Mouse (Mus musculus): ENCODE data around the gene Nebl.

Nebl gene

GRCm38 (mm10) chr2:17515686-17516085 lies 215.6 kb downstream of the Nebl start:
- no peak for DNase-seq (ENCODE audit: low spot score)

DNA sequence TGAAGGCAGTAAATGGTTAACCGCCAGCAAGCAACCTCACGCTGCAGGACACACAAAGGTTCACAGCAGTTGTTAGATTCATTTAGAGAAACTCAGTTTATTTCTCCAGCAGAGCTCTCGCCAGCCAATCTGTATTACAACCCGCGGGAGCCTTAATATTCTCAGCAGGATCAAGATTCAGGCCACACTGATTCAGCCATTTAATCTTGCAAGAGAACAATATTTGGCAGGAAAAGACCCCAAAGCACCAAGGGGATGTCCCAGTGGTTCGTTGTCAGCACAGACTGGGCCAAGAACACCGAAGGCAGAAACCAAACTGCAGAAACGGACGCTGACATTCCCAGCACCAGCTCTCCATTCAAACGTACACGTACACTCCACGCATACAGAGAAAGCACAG lies 216.5 kb downstream of the Nebl start:
- no peak for DNase-seq (ENCODE audit: low spot score)

- no peak for DNase-seq (ENCODE audit: low spot score)
Measured at GRCm38 (mm10) chr2:17509942-17510341, 221.3 kb downstream of the Nebl start.

DNA sequence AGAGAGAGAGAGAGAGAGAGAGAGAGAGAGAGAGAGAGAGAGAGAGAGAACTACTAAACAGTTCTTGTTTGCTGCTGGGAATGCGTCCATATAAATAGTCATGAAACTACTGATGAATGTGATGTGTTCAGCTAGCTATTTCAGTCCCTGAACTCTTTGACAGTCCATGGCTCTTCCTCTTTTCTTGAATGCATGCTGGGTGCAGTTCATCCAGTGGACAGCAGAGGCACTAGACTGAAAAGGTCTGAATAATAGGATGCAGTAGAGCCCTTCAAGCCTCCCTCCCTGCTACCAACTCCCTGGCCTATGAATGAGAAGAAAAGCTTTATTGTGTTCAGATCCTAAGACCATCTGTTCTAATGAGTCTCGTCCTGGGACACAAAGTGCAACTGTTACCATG lies 223.9 kb downstream of the Nebl start:
- no peak for DNase-seq (ENCODE audit: low spot score)

DNA sequence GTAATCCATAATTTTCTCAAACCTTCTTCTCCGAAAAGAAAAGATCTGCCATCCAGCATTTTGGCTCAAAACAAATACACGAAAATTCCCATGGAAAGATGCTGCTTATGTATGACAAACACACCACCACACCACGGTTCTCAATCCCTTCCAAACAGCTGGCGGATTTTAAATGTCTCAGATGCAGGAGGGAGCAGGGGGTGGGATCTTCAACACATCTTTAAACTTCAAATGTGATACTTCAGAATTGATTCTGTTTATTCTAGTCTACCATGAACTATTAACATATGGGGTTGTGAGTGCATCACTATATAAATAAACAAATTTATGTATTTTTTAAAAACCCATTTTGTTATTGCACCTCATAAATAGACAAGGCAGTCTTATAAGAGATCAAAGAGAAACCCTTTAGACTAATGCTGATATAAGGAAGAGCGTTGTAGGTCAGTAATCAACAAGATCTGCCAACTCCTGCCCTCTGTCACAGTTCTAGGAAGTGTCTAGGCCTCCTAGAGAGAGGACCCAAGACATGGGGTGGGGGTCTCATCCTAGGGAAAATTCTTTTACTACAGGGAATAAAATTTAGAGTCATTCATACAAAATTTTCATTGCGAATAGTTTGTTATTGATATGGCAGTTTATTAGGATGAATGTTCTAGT lies 227.0 kb downstream of the Nebl start:
- no peak for DNase-seq (ENCODE audit: low spot score)

DNA sequence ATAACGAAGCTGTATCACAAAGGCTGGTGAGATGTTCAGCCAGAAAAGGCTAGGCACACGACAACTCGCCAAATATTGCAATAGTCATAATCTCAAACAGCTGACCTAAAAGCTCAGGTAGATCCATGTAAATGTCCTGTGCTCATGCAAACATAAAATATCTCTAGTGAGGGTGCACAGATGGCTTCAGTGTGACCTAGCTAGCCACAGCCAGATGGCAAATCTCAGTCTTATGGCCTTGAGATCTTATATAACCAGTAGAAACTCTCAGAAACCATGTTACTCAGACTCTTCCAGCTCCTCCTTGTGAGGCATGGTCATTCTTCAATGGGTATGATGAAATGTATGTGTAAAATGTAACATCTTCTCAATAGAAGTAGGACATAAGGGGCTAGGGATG lies 230.2 kb downstream of the Nebl start:
- DNase-seq (ENCODE audit: low spot score): no peak

- no peak for DNase-seq (ENCODE audit: low spot score)
Measured at GRCm38 (mm10) chr2:17465517-17466174, 265.6 kb downstream of the Nebl start.

DNA sequence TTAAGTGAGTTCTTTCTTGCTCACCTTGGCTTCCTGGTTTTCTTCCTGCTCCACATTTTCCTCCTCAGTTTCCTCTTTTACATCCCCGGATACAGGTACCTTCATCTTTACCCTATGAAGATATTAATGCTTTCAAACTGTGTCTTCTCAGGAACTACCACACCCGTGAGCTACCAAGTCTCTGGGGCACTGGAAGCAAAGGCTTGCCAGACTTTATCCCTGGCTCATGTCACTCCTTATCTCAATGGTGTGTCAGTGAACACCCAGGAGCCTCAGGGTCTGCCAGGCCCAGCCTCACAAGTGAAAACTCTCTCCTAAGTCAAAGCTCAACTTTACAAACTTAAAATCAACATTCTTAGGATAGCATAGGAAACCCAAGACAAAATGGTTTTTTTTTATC lies 270.8 kb downstream of the Nebl start:
- no peak for DNase-seq (ENCODE audit: low spot score)

DNA sequence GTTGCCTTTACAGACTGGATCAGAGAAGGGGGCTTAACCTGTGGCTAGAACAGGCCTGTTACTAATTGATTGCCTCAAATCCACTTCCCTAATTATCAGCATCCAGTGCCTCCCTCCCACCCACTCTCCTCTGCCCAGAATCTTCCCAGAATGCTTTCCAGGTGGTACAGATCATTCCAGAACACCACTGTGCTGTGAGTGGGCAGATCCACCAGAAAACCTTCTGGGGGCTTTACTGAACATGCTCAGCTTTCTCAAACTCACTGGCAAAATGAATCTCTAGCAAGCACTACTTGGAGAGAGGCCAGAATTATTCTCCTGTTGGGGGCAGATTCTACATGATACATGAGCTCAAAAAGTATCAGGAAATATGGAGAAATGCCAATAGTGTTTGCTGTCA lies 277.6 kb downstream of the Nebl start:
- DNase-seq (ENCODE audit: low spot score): no peak

DNA sequence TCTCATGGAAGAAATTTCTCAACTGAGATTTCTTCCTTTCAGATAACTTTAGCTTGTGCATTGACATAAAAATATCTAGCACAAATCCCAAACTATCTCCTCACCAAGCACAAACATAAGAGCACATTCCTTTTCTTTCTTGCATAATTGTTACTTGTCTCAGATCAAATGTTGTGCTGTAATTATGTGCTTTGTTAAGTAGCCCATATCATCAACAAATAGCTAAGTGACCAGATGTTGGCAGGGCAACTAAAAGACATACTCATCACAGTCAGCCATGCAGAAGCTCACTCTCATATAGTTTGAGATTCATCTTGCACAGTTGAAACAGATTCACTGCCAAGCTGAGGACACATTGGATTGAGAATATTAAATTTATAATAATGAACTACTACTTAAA lies 282.9 kb downstream of the Nebl start:
- no peak for DNase-seq (ENCODE audit: low spot score)

GRCm38 (mm10) chr2:17443581-17443980 lies 287.7 kb downstream of the Nebl start:
- DNase-seq (ENCODE audit: low spot score): peak; percentile 22

DNA sequence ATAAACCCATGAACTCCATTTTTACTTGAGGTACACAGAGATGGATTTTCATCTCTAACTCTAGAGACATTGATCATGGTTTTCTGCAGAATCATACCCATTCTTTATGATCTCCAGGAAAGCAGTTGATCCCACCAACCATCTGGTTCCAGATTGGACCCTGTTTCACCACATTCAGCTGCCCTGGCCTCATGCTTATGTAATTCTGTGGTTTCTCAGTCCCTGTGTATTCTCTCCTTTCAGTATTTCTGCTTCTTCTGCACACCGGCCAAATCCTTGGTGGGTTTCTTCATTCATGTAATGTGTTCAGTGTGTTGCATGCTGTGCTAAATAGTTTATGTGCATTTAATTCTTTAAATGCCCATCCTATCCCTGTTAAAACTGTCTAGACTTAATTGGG lies 292.9 kb downstream of the Nebl start:
- no peak for DNase-seq (ENCODE audit: low spot score)

DNA sequence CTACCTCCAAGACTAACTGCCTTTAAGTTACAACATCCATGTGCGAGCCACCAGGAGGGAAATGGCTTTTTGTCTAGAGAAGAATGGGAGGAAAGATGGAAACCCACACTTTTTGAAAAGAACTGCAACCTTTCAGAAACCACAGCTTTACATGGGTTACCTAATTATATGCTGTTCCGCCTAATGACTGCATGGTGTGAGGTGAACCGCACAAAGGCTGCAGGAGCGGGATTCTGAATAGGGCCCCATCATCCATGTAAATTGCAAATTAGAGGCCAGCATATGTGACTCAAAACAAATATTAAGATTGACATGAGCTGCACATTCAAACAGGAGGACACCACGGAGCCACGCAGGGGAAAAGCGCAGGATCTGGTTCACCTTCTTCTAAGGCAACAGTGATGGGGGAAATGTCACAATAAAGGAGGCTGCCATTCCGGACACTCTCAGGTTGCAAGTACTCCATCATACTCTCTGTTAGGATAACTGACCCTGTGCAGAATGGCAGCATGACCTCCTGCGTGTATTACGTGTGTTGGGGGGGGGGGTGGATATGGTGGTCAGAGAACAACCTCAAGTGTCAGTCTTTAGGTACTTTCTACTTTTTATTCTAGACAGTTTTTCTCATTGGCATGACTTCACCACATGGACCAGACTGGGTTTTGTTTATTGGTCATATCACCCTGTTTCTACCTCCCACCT lies 294.4 kb downstream of the Nebl start:
- DNase-seq (ENCODE audit: low spot score): no peak

DNA sequence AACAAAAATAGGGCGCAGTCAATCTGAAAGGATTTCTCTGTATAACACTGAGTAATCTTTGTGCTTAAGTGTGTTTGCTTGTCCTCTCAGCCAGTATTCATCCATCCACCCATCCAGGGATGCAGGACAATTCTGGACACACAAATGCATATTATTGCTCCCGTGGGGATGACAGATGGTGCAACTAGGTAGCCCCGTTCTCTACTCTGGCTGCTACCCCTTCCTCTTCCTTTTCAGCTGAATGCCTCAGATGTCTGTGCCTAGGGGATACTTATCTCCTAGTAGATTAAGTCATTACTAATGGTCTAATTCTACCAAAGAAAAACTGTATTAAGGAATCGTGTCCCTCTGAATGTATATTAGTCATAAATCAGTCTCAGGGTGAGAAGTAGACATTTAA lies 296.0 kb downstream of the Nebl start:
- no peak for DNase-seq (ENCODE audit: low spot score)

DNA sequence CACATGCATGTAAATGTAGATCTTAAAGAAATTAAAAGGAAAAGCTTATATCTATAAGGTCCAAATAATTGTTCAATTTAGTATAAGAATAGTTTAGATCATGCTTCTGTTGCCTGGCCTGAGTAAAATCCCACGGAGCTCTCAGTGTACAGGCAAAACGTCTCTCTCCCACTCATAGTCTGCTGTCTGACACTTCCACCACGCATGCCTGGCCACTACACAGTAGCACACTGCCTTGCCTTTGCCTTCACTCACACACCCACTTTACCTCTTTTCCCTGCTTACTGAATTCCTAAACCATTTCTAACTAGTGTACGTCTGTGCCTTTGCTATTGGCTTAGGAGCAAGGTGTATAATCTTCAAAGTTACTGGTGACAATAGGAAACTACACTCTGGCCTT lies 302.2 kb downstream of the Nebl start:
- DNase-seq (ENCODE audit: low spot score): no peak

DNA sequence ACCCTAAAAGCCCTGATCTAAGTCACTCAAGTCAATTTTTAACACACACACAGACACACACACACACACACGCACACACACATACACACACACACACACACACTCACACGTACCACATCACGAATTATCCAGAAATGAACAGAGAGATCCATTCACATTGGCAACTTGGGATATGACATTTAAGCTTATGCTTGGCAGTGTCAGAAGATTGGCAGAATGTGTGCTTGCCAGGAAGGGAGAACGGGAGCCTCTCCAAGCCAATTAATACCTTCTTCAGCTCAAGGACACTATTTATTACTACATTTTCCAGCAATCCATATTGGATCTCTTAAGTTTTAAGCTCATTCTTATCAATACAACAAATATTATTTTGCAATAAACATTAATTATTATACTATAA lies 303.1 kb downstream of the Nebl start:
- DNase-seq (ENCODE audit: low spot score): no peak

GRCm38 (mm10) chr2:17422967-17423366 lies 308.3 kb downstream of the Nebl start:
- DNase-seq (ENCODE audit: low spot score): peak; percentile 16

GRCm38 (mm10) chr2:17415347-17415746 lies 315.9 kb downstream of the Nebl start:
- no peak for DNase-seq (ENCODE audit: low spot score)

DNA sequence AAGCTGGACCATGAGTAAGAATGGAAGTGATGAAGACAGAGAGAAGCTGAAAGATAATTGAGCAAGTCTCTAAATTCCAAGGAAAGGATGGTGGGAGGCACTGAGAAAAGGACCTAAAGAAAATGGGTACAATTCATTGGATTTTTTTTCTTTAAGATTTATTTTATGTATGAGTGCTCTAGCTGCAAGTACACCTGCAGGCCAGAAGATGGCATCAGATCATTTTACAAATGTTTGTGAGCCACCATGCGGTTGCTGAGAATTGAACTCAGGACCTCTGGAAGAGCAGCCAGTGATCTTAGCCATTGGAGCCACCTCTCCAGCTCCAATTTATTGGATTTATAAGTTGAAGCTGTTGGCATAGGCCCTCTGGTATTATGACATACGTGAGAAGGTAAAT lies 316.9 kb downstream of the Nebl start:
- no peak for DNase-seq (ENCODE audit: low spot score)

DNA sequence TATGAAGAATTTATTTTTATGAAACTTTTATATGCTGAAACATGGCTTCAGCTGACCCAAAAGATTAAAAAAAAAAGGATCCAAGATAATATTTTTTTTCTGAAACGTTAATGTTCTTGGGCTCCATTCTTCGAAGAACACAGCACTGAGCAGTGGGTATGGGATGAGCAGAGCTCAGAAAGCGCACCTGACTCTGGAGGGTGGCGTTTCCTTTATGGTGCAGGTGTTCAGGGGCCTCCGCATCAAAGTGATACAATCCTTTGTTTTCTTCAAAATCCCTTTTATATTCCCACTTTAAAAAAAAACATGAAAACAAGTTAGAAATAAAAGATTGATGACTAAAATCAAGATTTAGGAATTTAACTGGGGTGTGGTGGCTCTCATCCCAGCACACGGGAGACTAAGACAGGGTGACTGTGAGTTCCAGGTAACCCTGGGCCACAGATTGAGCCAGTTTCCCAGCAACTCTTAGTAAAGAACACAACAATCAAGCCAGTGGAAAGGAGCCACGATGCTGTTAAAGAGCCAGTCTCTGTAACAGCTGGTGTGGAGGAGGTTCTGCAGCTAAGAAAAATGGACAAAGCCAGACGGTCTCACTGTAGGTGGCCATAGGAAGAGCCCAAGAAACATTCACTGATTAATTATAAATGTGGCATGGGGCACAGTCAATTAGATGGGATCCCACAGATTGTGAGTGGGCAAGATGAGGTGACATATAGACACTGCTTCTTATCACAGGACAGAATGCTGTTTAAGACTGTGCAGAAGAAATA lies 317.6 kb downstream of the Nebl start:
- no peak for DNase-seq (ENCODE audit: low spot score)

DNA sequence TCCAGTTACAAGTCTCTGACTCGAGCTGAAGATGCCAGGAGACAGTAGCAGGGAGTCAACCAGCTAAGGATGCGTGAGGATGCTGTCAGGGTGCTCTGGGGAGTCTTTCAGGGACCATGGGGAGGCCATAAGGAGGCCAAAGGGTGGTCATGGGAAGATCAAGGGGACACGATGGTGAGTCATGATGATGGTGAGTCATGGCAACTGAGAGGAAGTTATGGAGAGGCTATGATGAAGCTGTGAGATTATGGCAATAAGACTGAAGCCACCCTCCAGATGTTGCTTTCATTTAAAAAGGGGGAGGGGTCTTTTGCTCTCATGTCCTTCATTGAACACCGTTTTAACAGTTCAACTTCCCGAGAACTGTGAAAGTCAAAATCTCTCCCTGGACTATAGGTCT lies 322.0 kb downstream of the Nebl start:
- no peak for DNase-seq (ENCODE audit: low spot score)

- DNase-seq (ENCODE audit: low spot score): no peak
Measured at GRCm38 (mm10) chr2:17405899-17406531, 325.2 kb downstream of the Nebl start.

Measured in yolk sac, embryonic 10.5 days (tissue).